ENCODE assay signal across 19 mouse cellular contexts in the genomic region with DNA sequence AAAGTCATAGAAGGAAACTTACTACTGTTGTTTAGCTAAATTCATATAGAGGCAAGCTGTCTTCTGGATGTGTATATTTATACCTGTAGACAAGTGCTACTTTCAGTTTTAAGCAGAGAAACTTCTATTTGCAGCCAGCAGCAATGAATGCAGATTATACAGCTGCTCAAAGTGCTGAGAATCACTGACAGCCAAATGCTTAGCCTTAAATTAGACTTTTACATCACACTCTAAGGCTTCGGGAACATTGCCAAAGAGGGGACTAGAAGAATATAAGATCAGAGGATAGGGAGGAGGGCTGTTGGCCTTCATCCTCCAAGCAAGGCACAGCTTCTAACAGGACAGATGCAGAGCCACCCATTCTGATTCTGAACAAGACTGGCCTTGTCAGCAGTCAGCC. TPM values are rescaled to one million over a fixed set of nuclear protein-coding genes. Genes with fewer than 3 reads are reported as not detected.
"Had no signal": no experiment of that assay in that cellular context is flagged by ENCODE, and none has a peak within 500 bp of the region (broad histone marks: within the 10 kb centered on the region; RNA-seq: fewer than 3 reads in every experiment).

No protein-coding gene starts in this region.

- DNase-seq: kidney, postnatal 14 days; left cerebral cortex, postnatal 4 days; right cerebral cortex, adult 18-20 months; right cerebral cortex, postnatal 25 days; thymus, postnatal 4 days had no signal

- H3K4me3 ChIP-seq: kidney, embryonic 15.5 days; limb, embryonic 15.5 days; liver, embryonic 12.5 days; lung, embryonic 15.5 days; midbrain, embryonic 13.5 days had no signal

- ATAC-seq: liver, embryonic 12.5 days; midbrain, embryonic 13.5 days had no signal

- H3K27ac ChIP-seq: kidney, embryonic 15.5 days; limb, embryonic 15.5 days; liver, embryonic 12.5 days; lung, embryonic 15.5 days; midbrain, embryonic 13.5 days had no signal

- H3K4me1 ChIP-seq: kidney, embryonic 15.5 days; liver, embryonic 12.5 days; lung, embryonic 15.5 days; midbrain, embryonic 13.5 days had no signal

RNA-seq across cellular contexts. Expression of gene Krtap4-2, which starts 2.2 kb away (rescaled TPM):
- total RNA-seq: layer of hippocampus, adult 8-10 months; layer of hippocampus, postnatal 14 days; left cerebral cortex, postnatal 4 days; megakaryocyte-erythroid progenitor cell, adult 5-6 weeks; midbrain, postnatal 0 days had no signal
- polyA plus RNA-seq: kidney, embryonic 15.5 days; large intestine, adult 2 months; limb, embryonic 15.5 days; liver, embryonic 12.5 days; liver, embryonic 16.5 days; lung, embryonic 15.5 days; midbrain, embryonic 13.5 days; midbrain, postnatal 0 days; neural tube, embryonic 14.5 days; small intestine, adult 2 months; stomach, embryonic 16.5 days had no signal

RNA-seq across cellular contexts. Expression of gene Krtap4-7, which starts 6.8 kb away (rescaled TPM):
- total RNA-seq: layer of hippocampus, adult 8-10 months; layer of hippocampus, postnatal 14 days; left cerebral cortex, postnatal 4 days; megakaryocyte-erythroid progenitor cell, adult 5-6 weeks; midbrain, postnatal 0 days had no signal
- polyA plus RNA-seq: kidney, embryonic 15.5 days; large intestine, adult 2 months; limb, embryonic 15.5 days; liver, embryonic 12.5 days; liver, embryonic 16.5 days; lung, embryonic 15.5 days; midbrain, embryonic 13.5 days; midbrain, postnatal 0 days; neural tube, embryonic 14.5 days; small intestine, adult 2 months; stomach, embryonic 16.5 days had no signal

RNA-seq across cellular contexts. Expression of gene Krtap4-1, which starts 9.0 kb away (rescaled TPM):
- total RNA-seq: layer of hippocampus, adult 8-10 months; layer of hippocampus, postnatal 14 days; left cerebral cortex, postnatal 4 days; megakaryocyte-erythroid progenitor cell, adult 5-6 weeks; midbrain, postnatal 0 days had no signal
- polyA plus RNA-seq: kidney, embryonic 15.5 days; large intestine, adult 2 months; limb, embryonic 15.5 days; liver, embryonic 12.5 days; liver, embryonic 16.5 days; lung, embryonic 15.5 days; midbrain, embryonic 13.5 days; midbrain, postnatal 0 days; neural tube, embryonic 14.5 days; small intestine, adult 2 months; stomach, embryonic 16.5 days had no signal

RNA-seq across cellular contexts. Expression of gene Gm11555, which starts 12.9 kb away (rescaled TPM):
- total RNA-seq: layer of hippocampus, adult 8-10 months; layer of hippocampus, postnatal 14 days; left cerebral cortex, postnatal 4 days; megakaryocyte-erythroid progenitor cell, adult 5-6 weeks; midbrain, postnatal 0 days had no signal
- polyA plus RNA-seq: kidney, embryonic 15.5 days; large intestine, adult 2 months; limb, embryonic 15.5 days; liver, embryonic 12.5 days; liver, embryonic 16.5 days; lung, embryonic 15.5 days; midbrain, embryonic 13.5 days; midbrain, postnatal 0 days; neural tube, embryonic 14.5 days; small intestine, adult 2 months; stomach, embryonic 16.5 days had no signal

RNA-seq across cellular contexts. Expression of gene Gm11562, which starts 16.9 kb away (rescaled TPM):
- total RNA-seq: layer of hippocampus, adult 8-10 months; layer of hippocampus, postnatal 14 days; left cerebral cortex, postnatal 4 days; megakaryocyte-erythroid progenitor cell, adult 5-6 weeks; midbrain, postnatal 0 days had no signal
- polyA plus RNA-seq: kidney, embryonic 15.5 days; large intestine, adult 2 months; limb, embryonic 15.5 days; liver, embryonic 12.5 days; liver, embryonic 16.5 days; lung, embryonic 15.5 days; midbrain, embryonic 13.5 days; midbrain, postnatal 0 days; neural tube, embryonic 14.5 days; stomach, embryonic 16.5 days had no signal
